Mouse (Mus musculus): ENCODE data around the gene Krtap13-1. TPM values are rescaled to one million over a fixed set of nuclear protein-coding genes. Genes with fewer than 3 reads are reported as not detected.

The Krtap13-1 gene
- not detected in 2 replicates for polyA plus RNA-seq (2012; ENCODE audit: low replicate concordance)

DNA sequence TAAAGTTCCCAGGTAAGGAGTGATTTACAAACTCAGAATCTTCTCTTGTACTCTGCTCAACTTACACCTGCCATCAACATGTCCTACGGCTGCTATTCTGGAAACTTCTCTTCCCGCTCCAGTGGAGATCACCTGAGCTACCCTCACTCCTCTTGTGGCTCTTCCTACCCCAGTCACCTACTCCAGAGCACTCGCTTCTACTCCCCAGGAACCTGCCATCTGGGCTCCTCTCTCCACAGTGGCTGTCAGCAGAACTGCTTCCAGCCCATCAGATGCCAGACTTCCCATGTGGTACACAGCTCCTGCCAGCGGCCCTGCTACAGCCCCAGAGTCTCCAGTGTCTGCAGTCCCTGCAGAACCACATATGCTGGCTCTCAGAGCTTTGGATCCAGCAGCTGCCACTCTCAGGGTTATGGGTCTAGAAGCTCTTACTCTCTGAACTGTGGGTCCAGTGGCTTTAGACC is at the start of gene Krtap13-1:
Krtap13-1 (plus strand) TSS at position 51 of the 464 bp plus-strand sequence.

DNA sequence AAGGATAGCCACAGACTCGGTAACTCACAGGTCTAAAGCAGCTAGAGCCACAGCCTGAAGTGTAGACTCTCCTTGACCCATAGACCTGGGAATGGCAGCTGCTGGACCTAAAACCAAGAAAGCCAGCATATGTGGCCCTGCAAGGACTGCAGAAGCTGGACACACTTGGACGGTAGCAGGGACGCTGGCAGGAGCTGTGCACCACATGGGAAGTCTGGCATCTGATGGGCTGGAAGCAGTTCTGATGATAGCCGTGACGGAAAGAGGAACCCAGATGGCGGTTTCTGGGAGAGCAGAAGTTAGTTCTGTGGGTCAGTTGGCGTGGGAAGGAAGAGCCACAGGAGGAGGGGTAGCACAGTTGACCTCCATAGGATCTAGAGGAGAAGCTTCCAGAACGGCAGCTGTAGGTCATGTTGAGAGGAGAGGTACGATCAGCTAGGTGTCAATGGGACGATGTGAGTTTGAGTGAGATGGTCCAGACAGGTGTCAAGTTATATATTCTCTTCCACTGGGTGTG is 21.1 kb upstream of the Krtap13-1 start, which contains the start of gene 2310061N02Rik:
2310061N02Rik (minus strand) TSS at position 467 of the 517 bp plus-strand sequence.

DNA sequence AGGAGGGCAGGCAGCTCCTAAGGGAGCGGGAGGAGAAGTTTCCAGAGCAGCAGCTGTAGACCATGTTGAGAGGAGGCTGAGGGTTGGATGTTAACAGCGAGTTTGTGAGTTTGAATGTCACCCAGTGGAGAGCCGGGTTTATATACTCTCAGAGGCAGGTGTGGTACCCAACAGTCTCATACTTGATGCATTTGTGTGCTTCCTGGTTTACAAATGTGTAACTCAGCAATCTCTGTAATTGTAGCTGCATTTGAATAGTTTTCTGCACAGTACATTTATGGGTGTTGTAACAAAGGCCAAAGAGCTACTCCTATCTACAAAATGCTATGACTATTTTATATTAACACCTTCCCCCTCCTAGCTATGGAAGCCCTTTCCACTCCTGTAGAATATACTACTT is 22.9 kb downstream of the Krtap13-1 start, which contains the start of gene Krtap13:
Krtap13 (minus strand) TSS at position 101 of the 400 bp plus-strand sequence.

DNA sequence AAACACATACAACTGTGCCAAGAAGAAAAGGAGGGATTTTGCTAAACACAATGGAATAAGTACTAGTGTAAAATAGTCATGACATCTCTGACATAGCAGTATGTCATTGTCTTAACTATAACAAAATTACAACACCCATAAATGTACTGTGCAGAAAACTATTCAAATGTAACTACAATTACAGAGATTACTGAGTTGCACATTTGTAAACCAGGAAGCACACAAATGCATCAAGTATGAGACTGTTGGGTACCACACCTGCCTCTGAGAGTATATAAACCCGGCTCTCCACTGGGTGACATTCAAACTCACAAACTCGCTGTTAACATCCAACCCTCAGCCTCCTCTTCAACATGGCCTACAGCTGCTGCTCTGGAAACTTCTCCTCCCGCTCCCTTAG is 29.9 kb downstream of the Krtap13-1 start, which contains the start of gene 2310034C09Rik:
2310034C09Rik (plus strand) TSS at position 301 of the 400 bp plus-strand sequence.

DNA sequence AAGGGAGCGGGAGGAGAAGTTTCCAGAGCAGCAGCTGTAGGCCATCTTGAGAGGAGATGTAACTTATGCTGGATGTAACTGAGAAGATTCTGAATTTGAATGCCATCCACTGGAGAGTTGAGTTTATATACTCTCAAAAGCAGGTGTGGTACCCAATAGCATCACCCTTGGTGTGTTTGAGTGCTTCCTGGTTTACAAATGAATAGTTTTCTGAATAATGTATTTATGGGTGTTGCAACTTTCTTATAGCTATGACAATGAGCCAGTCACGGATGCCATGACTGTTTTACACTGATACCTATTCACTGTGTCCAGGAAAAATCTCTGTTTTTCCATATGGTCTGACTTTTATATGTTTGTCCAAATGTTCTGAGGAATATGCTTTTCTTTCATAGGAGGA is 45.4 kb downstream of the Krtap13-1 start, which contains the start of gene 2310057N15Rik:
2310057N15Rik (minus strand) TSS at position 101 of the 400 bp plus-strand sequence.

DNA sequence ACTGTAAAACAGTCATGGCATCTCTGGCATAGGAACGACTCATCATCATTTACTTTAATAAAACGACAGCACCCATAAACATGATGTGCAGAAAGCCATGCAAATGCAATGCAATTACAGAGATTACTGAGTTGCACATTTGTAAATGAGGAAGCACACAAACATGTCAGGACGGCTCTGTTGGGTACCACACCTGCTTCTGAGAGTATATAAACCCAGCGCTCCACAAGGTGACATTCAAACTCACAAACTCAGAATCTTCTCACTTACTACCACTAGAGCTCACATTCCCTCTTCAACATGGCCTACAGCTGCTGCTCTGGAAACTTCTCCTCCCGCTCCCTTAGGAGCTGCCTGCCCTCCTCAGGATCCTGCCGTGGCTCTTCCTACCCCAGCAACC is 48.9 kb downstream of the Krtap13-1 start, which contains the start of gene Gm5965:
Gm5965 (plus strand) TSS at position 301 of the 400 bp plus-strand sequence.

Other genes starting within 250 kb of the Krtap13-1 start
- not detected in 2 replicates for gene Cldn17, start 221.9 kb upstream of the Krtap13-1 start, polyA plus RNA-seq (2012; ENCODE audit: low replicate concordance)
- not detected in 2 replicates for gene Cldn8, start 165.7 kb upstream of the Krtap13-1 start, polyA plus RNA-seq (2012; ENCODE audit: low replicate concordance)
- not detected in 2 replicates for gene Krtap24-1, start 116.6 kb upstream of the Krtap13-1 start, polyA plus RNA-seq (2012; ENCODE audit: low replicate concordance)
- not detected in 2 replicates for gene 2310079G19Rik, start 101.2 kb upstream of the Krtap13-1 start, polyA plus RNA-seq (2012; ENCODE audit: low replicate concordance)
- not detected in 2 replicates for gene Krtap26-1, start 81.1 kb upstream of the Krtap13-1 start, polyA plus RNA-seq (2012; ENCODE audit: low replicate concordance)
- not detected in 2 replicates for gene Krtap27-1, start 57.2 kb upstream of the Krtap13-1 start, polyA plus RNA-seq (2012; ENCODE audit: low replicate concordance)
- not detected in 2 replicates for gene 2310061N02Rik, start 20.9 kb upstream of the Krtap13-1 start, polyA plus RNA-seq (2012; ENCODE audit: low replicate concordance)
- not detected in 2 replicates for gene Krtap13, start 22.8 kb downstream of the Krtap13-1 start, polyA plus RNA-seq (2012; ENCODE audit: low replicate concordance)
- not detected in 2 replicates for gene 2310034C09Rik, start 30.0 kb downstream of the Krtap13-1 start, polyA plus RNA-seq (2012; ENCODE audit: low replicate concordance)
- not detected in 2 replicates for gene 2310057N15Rik, start 45.3 kb downstream of the Krtap13-1 start, polyA plus RNA-seq (2012; ENCODE audit: low replicate concordance)
- not detected in 2 replicates for gene Gm5965, start 49.0 kb downstream of the Krtap13-1 start, polyA plus RNA-seq (2012; ENCODE audit: low replicate concordance)
- gene Gm20741, start 83.4 kb downstream of the Krtap13-1 start, polyA plus RNA-seq (2012; ENCODE audit: low replicate concordance): not detected in 2 replicates
- not detected in 2 replicates for gene Krtap15, start 91.4 kb downstream of the Krtap13-1 start, polyA plus RNA-seq (2012; ENCODE audit: low replicate concordance)
- gene Krtap14, start 97.3 kb downstream of the Krtap13-1 start, polyA plus RNA-seq (2012; ENCODE audit: low replicate concordance): not detected in 2 replicates
- gene Krtap19-1, start 140.5 kb downstream of the Krtap13-1 start, polyA plus RNA-seq (2012; ENCODE audit: low replicate concordance): not detected in 2 replicates
- gene Krtap19-2, start 145.4 kb downstream of the Krtap13-1 start, polyA plus RNA-seq (2012; ENCODE audit: low replicate concordance): not detected in 2 replicates
- gene Krtap19-3, start 149.2 kb downstream of the Krtap13-1 start, polyA plus RNA-seq (2012; ENCODE audit: low replicate concordance): not detected in 2 replicates
- gene Krtap19-4, start 156.2 kb downstream of the Krtap13-1 start, polyA plus RNA-seq (2012; ENCODE audit: low replicate concordance): not detected in 2 replicates
- not detected in 2 replicates for gene Krtap19-5, start 167.6 kb downstream of the Krtap13-1 start, polyA plus RNA-seq (2012; ENCODE audit: low replicate concordance)
- not detected in 2 replicates for gene Krtap19-9b, start 203.4 kb downstream of the Krtap13-1 start, polyA plus RNA-seq (2012; ENCODE audit: low replicate concordance)
- not detected in 2 replicates for gene Krtap16-3, start 234.0 kb downstream of the Krtap13-1 start, polyA plus RNA-seq (2012; ENCODE audit: low replicate concordance)

Measured in leukemia stem cell, adult 10-12 weeks (primary cell).